Mouse (Mus musculus): ENCODE data around the gene Calml3.
"Not testable (repeated sequence)": the region's sequence is repeated elsewhere in the genome, so short reads cannot be mapped to it uniquely, and the experiment has no call there.

Calml3 gene

DNA sequence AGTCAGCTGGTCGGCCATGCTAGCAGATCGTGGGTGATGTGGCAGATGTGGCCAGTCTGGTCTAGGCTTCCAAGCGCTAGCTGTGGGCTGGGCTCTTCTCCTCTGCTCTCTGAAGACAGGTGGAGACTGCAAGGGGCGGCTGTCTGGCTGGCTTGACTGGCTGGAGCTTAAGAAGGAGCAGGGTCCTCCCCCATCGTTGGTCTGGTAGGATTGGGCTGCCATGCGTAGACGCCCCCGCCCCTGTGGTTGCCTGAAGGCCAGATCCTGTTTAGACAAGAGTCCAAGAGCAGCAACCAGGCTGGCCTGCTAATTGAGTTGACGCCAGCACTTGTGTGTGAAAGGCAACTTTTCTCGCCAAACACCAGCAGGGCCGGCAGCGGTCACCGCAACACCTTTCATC lies at the start of gene Calml3:
Gene Calml3, minus strand, starts transcription at position 131 of the 400 bp plus-strand sequence.
- no peak for DNase-seq (ENCODE audit: low read depth, low spot score)

DNA sequence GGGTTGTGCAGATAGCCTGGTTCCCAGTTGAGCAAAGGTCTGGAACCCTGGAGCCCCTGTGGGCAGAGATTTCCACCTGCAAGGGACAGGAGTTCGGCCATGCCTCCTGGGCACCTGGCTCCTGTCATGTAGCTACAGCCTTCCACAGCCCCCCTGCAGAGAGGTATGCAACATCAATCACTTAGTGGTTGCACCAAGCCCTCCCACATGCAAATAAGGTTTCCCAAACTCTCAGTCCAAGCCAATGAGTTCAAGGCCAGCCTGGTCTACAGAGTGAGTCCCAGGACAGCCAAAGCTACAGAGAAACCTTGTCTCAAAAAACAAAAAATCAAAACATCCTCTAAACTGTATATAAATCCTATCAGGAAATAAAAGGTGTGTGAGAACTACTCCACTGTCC lies 46.2 kb upstream of the Calml3 start:
- peak; percentile 33 for DNase-seq (ENCODE audit: low read depth, low spot score)

DNA sequence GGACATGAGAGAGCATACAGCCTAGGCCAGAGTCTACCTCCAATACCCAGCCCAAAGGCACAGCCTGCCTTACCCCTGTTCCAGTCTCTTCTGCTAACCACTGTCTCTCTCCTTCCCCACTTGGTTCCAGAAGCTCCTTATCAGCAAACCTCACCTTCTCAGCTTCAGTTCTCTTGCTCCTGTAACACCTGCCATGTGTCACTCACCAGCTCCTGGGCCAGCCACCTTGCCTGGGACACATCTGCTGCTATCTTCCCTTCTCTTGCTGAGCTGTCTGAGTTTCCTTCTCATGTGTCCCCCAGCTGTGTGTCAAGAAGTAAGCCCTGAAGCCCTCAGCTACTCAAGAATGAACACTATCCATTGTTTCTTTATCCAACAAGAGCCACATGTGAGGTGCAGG lies 36.5 kb upstream of the Calml3 start:
- not testable (repeated sequence) for DNase-seq (ENCODE audit: low read depth, low spot score)

DNA sequence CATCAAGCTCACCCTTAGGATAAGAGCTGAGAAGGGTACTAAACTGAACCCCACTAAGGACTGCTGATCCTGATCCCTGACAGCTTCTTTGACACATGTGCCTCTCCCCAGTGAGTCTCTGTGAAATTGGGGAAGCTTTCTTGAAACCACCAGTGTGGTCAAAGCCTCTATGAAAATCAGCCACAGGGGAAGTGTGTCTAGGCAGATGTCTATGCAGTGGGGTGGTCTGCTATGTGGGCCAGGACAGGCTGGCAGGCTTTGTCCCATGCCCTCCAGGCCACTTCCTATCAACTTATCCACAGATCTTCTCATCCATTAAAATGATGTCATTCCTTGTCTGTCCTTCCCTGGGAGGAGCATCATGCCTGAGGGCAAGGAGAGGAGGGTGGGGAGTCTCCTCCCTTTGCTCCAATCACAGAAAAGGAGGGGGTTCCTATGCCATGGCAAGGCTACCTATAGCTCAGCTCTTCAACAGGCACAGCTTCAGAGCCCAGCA lies 33.2 kb upstream of the Calml3 start, which contains the start of gene Calm4:
Gene Calm4, plus strand, starts transcription at position 446 of the 496 bp plus-strand sequence.
- DNase-seq (ENCODE audit: low read depth, low spot score) = not testable (repeated sequence)

DNA sequence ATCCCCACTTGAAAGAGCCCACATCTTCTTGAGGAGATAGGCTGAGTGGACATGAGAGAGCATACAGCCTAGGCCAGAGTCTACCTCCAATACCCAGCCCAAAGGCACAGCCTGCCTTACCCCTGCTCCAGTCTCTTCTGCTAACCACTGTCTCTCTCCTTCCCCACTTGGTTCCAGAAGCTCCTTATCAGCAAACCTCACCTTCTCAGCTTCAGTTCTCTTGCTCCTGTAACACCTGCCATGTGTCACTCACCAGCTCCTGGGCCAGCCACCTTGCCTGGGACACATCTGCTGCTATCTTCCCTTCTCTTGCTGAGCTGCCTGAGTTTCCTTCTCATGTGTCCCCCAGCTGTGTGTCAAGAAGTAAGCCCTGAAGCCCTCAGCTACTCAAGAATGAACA lies 29.5 kb upstream of the Calml3 start:
- not testable (repeated sequence) for DNase-seq (ENCODE audit: low read depth, low spot score)

DNA sequence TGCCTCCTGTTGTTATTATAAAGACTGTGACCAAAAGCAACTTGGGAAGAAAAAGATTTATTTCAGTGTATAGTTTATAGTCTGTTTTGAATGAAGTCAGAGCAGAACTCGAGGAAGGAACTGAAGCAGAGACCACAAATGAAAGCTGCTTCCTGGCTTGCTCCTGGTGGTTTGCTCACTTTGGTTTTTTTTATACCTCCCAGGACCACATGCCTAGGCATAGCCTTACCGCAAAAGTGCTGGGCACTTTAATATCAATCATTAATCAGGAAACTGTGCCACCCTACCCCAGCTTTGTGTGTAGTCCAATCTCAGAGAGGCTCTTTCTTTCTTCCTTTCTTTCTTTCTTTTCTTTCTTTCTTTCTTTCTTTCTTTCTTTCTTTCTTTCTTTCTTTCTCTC lies 28.3 kb upstream of the Calml3 start:
- no peak for DNase-seq (ENCODE audit: low read depth, low spot score)

DNA sequence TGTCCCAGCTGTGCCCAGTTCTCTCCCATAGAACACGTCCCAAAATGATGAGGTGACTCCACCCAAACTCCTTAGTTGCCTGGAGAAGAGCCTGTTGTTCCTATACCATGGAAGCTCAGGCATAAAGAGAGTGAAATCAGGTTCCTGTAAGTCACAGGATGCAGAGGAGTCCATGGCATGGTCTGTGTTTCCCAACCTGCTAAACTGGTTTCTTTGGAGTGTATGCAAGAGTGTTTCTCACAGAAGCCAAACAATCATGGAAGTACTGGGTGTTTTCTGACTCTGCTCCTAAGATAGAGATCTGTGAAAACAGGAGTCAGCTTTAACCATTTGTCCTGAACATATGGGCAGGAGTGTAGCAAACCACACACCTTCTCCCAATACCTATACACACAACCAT lies 27.9 kb upstream of the Calml3 start:
- DNase-seq (ENCODE audit: low read depth, low spot score) = no peak

DNA sequence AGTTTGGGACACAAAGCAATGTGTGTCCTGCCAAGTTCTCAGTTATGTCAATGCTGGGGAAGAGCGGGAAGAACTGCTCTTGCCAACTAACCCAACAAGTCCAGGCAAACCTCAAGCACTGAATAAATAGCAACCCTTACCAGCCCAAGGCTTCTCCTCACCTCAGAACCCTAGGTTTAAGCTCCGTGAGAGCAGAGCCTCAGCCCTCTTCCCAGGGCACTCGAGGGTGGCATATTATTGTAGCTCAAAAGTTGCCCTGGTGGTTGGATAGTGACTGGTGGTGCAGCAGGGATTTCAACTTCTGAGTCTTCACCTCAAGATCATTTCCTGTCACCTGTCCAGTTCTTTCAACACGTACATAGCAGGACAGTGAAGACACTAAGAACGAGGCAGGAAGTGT lies 27.4 kb upstream of the Calml3 start:
- DNase-seq (ENCODE audit: low read depth, low spot score) = no peak

DNA sequence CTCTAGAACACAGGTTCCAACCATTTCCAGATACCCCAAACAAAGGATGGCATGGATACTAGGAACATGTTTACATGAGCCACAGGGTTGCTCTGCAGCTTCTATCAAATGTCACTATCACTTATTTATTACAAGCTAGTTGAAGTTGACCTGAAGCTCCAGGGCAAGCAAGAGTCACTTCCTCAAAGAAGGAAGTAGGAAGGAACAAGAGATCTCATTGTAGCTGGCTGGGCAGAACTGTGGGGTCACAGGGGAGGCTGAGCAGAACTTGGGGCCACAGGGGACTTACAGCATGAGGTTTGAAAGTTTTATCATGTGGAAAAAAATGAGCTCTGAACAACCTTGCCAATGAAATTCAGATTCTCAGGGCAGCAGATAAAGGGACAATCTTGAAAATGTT lies 21.6 kb upstream of the Calml3 start:
- no peak for DNase-seq (ENCODE audit: low read depth, low spot score)

DNA sequence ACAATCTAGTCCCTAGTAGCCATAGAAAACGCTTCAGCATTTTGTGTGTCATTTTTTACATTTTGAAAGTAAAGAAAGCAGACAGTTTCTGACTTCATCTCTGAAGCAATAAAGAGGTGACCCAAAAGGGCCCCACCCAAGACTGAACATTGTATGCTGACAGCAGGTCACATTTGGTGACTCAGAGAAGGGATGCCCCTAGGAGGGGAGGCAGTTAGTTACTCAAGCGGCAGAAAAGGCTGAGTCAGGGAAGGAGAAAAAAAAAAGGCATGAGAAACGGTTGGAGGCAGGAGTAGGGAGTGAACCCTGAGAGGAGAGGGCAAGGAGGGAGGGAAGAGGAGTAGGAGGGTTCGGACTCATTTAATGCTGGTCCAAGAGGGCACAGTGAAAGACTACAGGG lies 18.0 kb upstream of the Calml3 start:
- no peak for DNase-seq (ENCODE audit: low read depth, low spot score)

DNA sequence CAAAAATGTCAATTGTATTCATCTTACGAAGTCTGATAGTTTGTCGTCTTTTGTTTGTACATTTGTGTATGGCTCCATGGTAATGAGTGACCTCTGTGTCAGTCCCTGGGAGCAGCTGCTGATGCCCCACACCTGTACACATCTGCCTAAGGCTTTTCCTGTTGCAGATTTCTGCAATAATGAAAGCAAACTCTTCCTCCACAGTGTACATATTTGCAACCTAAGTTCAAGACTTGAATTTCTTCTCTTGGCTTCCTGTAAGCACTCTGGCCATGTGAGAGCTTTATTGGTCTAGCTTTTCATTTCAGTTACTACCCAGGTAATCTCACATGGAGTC lies 14.6 kb upstream of the Calml3 start:
- DNase-seq (ENCODE audit: low read depth, low spot score) = no peak

DNA sequence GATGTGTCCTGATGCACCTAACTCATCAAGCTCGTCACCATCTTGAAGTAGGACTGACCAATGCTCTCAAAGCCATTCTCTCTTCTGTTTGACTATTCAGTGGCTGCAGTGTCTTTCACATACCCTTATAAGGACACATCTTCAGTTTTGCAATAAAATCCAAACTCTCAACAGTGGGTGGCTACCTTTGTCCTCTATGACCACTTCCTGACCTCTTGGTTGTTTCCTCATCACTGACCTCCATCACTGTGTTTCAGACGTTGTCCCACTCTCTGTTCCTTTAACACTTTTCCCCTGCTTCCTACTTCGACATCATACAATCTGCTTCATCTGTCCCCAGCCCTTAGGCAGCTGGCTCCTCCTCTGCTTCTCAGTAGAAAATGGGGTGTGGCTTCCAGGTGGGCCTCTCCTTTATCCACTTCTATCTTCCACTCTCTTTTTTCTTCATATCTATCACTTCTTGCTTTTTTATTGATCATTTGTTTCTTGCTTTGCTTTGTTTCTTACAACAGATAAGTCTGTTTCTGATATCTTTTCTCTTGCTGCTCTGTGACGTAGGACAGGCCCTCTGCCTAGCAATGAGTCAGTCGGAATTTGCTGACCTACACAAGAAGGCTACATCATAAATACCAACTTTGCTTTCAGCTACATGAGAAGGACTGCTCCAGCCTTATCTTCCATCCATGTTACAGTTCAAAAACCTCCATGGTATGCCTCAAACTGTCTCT lies 14.1 kb upstream of the Calml3 start:
- DNase-seq (ENCODE audit: low read depth, low spot score) = no peak

DNA sequence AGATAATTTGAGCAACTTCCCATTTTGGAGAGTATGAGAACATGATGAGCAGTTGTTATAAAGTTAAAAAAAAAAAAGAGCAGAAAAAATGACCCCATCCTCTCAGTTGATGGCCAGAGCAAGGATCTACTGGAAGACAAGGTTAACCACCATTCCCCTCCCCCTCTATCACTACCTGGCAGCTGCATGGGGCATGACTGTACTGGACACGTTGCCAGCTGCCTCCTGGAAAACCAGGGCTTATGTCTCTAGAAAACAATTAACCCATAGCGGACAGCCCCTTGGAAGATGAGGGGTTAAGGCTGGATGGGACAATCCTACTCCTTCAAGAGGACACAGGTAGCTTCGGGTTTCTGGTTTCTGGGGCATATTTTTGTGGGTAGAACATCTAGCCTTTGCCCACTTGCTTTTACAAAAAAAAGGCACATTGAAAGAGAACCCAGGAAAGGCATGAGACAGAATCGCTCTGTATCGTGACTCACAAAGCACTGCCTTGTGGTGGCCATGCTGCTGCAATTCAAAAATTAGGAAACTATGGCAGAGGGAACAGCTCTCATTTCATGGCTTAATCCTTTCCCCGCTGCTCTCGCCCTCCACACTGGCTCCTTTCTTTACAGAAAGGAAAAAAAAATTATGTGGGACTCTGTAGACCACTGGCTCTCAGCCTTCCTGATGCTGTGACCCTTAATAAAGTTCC lies 3.2 kb upstream of the Calml3 start:
- no peak for DNase-seq (ENCODE audit: low read depth, low spot score)

DNA sequence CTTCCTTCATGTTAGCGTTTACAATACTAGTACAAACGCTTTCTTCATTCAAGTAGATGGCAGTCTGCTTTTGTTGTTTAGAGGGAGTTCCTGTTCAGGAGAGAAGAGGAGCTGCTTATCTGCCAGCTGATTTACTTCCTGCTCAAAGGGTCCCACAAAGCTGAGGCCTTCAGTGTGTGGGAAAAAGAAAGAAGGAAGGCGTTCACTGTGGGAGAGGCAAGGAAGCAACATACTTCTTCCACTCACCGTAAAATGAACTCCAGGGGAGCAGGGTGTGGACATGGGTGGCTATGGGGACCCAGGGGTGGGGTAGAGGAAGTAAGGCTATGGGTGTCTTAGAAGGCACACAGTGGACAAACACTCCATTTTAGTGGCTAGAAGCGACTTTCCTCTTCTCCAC lies 1.5 kb upstream of the Calml3 start:
- no peak for DNase-seq (ENCODE audit: low read depth, low spot score)

DNA sequence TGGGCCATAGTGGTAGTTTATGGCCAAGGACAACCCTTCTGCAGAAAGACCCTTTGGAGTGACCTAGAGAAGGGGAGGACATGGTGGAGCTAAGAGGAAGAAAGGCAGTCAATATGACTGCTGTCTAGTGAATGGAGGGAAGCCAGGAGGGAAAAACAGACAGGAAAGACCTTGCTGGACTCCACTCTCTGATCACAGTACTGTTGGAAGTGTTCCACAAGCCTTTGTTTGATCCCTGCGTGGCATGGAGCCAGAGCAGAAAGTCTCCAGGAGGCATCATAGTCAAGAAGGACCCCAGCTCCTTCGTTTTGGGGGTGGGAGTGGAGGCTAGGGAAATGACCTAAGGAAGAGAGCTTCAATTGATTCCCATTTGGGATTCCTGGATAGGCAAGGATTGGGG lies 1.0 kb upstream of the Calml3 start:
- DNase-seq (ENCODE audit: low read depth, low spot score) = no peak

DNA sequence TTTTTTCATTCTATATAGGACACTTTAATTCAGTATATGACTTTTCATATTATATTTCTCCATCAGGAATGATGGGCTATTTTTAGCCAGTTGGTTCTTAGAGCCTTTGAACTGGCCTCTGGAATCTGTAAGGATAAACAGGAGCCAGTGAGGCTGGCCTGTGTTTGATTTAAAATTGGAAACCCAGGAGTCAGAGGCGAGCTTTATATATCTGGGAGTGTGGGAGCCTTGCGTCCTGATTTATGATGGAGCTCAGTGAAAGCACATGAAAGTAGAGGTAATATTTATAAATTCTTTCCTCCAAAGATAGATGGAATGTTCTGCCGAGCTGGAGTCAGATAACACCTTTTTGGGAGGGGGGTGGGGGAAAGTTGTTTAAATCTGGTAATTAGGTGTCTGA lies 4.7 kb downstream of the Calml3 start:
- DNase-seq (ENCODE audit: low read depth, low spot score) = no peak

DNA sequence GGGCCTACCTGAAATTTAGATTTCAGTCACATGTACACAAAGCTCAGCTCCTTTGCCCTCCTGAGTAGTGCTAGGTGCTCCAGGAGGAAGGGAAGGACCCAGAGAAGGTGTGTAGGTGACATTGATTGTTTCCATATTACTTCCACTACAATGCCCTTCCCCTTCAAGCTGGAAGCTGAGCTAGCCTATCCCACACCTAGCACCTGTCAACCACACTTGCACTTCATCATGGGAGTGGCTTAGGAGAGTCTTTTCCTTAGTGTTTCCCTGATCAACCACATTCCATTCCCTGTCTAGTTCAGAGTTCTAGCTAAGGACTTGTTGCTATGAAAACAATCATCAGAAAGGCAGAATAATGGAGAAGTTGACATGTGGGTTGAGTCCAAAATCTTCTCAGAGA lies 5.4 kb downstream of the Calml3 start:
- DNase-seq (ENCODE audit: low read depth, low spot score) = no peak

DNA sequence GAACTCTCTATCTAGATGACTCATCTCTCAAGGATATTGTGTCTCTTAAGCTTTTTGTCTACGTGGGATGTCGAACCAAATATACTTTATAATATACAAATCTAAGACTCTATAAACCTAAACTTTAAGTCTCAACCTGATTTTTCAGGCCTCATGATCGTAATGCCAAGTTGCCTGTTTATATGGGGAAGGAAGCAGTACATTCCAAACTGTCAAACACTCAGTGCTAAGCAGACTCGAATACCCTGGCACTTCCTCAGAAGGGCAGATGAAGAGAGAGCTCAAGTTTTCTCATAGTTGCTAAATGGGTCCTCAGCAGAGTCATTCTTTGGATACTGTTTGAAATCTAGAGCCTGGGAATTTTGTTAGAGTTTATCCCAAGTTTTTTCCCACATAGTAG lies 7.5 kb downstream of the Calml3 start:
- DNase-seq (ENCODE audit: low read depth, low spot score) = no peak

DNA sequence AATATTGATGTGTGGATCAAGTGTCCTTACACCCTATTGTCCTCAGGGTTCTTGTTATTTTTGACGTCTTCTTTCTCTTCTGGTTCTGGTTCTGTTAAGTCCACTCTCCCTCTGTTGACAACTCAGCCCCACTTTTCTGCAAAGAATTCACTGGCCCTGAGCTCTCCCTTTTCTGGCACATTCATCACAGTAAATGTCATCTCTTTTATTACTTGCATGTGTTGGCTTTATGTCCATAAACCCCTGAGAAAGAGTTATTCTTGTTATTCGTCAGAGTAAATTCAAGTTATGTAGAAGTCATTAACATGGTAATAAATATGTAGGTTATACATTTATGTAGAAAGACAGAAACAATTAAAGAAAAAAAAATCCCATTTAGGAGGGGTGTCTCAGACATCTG lies 14.6 kb downstream of the Calml3 start:
- DNase-seq (ENCODE audit: low read depth, low spot score) = no peak

DNA sequence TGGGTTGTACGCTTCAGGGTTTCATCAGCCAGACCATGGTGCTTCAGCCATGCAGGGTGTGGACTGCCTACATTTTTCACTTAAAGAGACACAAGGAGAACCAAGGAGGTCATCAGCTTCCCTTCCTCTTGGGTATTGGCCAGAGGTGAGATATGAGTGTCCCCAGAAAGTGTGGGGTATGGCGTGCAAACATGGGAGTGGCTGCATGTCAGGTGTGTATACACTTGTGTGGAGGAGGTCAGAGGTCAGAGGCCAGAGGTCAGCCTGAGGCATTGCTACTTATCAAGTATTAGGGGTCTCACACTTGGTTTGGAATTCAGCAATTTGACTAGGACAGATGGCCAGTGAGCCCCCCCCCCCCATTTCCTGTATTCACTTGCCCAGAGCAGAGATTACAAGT lies 15.5 kb downstream of the Calml3 start:
- DNase-seq (ENCODE audit: low read depth, low spot score) = no peak

DNA sequence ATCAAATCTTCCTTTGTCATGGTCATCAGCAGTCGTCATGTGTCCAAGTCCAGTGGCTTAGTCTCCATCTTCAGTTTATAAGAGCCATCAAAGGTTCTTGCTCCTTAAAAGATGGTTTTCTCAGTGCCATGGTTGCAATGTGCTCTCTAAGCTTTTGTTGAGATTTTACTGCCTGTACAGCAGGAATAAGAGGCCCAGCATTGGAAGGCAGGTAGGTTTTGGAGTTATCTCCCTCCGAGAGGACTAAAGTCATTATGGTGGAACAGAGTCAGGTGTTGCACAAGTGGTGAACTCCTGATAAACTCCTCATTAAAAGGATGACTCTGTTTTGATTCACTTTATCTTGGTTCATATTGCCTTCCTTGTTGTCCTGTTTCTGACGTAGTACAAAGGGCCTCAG lies 16.5 kb downstream of the Calml3 start:
- no peak for DNase-seq (ENCODE audit: low read depth, low spot score)

DNA sequence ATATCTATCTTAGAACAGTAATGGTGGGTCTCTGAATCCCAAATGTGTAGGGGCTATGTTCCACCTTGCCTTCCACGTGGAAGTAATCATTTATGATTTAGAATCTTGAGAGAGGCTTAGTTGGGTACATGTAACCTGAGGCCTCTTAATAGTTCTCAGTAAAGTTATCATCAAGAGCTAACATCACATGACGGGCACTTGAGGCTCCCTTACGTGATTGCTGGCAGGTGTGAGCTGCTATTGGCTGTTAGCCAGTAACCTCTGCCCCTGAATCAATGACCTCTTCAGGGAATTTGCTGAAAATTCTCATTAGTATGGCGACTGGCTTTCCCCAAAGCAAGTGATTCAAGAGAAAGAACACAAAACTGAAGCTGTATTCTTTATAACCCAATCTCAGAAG lies 17.0 kb downstream of the Calml3 start:
- DNase-seq (ENCODE audit: low read depth, low spot score) = no peak

DNA sequence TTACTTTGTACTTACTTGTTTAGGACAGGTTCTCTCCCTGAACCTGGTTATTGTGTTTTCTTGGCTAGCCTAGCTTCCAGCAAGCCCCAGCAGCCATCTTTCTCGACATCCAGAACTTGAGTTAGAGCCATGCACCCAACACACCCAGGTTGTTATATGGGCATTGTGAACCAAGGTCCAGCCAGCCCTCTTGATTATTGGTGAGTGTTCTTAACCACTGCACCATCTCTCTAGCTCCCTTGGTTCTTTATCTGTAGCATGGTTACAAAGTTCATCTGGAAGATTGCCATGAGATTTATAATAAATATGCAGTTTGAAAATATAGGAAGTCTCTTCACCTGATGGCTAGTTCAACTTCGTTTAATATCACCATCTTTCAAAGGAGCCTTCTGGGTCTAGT lies 20.5 kb downstream of the Calml3 start:
- no peak for DNase-seq (ENCODE audit: low read depth, low spot score)
